Mouse (Mus musculus): ENCODE measurements around the gene Ctnnbl1. TPM values are rescaled to one million over a fixed set of nuclear protein-coding genes. Genes with fewer than 3 reads are reported as not detected.

Ctnnbl1 gene
- 111 TPM for polyA plus RNA-seq (2017; shearing (Covaris generic))

GRCm38 (mm10) chr2:157736854-157737850 is at the start of gene Ctnnbl1:
Gene Ctnnbl1 (plus strand): TSS chr2:157737401.

GRCm38 (mm10) chr2:157914105-157914764 is 177.0 kb downstream of the Ctnnbl1 start, which contains the start of gene Vstm2l:
Gene Vstm2l (plus strand): TSS chr2:157914653.

Other genes starting within 250 kb of the Ctnnbl1 start
- gene Nnat, start 177.3 kb upstream of the Ctnnbl1 start, polyA plus RNA-seq (2017; shearing (Covaris generic)): 0.80 TPM
- 21.3 TPM for gene Blcap, start 166.1 kb upstream of the Ctnnbl1 start, polyA plus RNA-seq (2017; shearing (Covaris generic))
- not detected for gene Vstm2l, start 177.3 kb downstream of the Ctnnbl1 start, polyA plus RNA-seq (2017; shearing (Covaris generic))